Mouse (Mus musculus) stomach, postnatal 0 days (tissue): ENCODE data around the gene Dnajc2. TPM values are rescaled to one million over a fixed set of nuclear protein-coding genes. Genes with fewer than 3 reads are reported as not detected.

Source experiments
- ATAC-seq: fragments of 200-750 bp; cut with Nextera tagmentation; 2 replicates; pipeline ENCODE4 v1.8.0; 2017; ENCODE audit not compliant: low FRiP score, low TSS enrichment
- DNase-seq: peaks from one replicate; pipeline ENCODE4 v3.0.0-alpha.2; 2016; ENCODE audit warnings: low spot score
- H3K27ac ChIP-seq: fragments of 300-500 bp; sonication (generic); replicated peaks from 2 replicates; pipeline ENCODE4 v1.5.1; 2014; ENCODE audit warnings: mild to moderate bottlenecking, control low read depth
- H3K27me3 ChIP-seq: fragments of 300-500 bp; sonication (generic); 2 replicates; pipeline ENCODE4 v1.6.1; 2014; ENCODE audit warnings: low read length; ENCODE audit not compliant: control insufficient read depth, insufficient read depth
- H3K36me3 ChIP-seq: fragments of 300-500 bp; sonication (generic); 2 replicates; pipeline ENCODE4 v1.6.1; 2014; ENCODE audit warnings: low read length, mixed read lengths; ENCODE audit not compliant: control insufficient read depth, insufficient read depth
- H3K4me1 ChIP-seq: fragments of 300-500 bp; sonication (generic); replicated peaks from 2 replicates; pipeline ENCODE4 v1.6.1; 2014; ENCODE audit warnings: antibody characterized with exemption; ENCODE audit not compliant: control insufficient read depth, insufficient read depth
- H3K4me2 ChIP-seq: fragments of 300-500 bp; sonication (generic); replicated peaks from 2 replicates; pipeline ENCODE4 v1.6.1; 2014; ENCODE audit warnings: low read depth, mild to moderate bottlenecking, control low read depth, moderate library complexity
- H3K4me3 ChIP-seq: fragments of 300-500 bp; sonication (generic); 2 replicates; pipeline ENCODE4 v1.5.1; 2014; ENCODE audit warnings: low read depth, low read length, control low read depth
- H3K9ac ChIP-seq: fragments of 300-500 bp; sonication (generic); 2 replicates; pipeline ENCODE4 v1.6.1; 2014; ENCODE audit warnings: mild to moderate bottlenecking, low read length, control low read depth, mixed read lengths
- H3K9me3 ChIP-seq: fragments of 300-500 bp; sonication (generic); 2 replicates; pipeline ENCODE4 v1.6.1; 2016; ENCODE audit warnings: low read length; ENCODE audit not compliant: control insufficient read depth
- CTCF ChIP-seq: IDR thresholded peaks from 2 replicates; pipeline ENCODE4 v1.5.1; 2016; ENCODE audit warnings: antibody characterized with exemption, low read depth, mild to moderate bottlenecking, moderate library complexity
- EP300 ChIP-seq: optimal IDR thresholded peaks from 2 replicates; pipeline ENCODE3; 2016; ENCODE audit warnings: antibody characterized with exemption
- WGBS: fragments of 180-500 bp; shearing (Covaris S2); extraction: QIAGEN DNeasy Blood & Tissue Kit; methylation state at CpG from one replicate; pipeline ENCODE4 v1.1.7; 2014; 5-methylcytosine and 5-hydroxymethylcytosine counted together
- polyA plus RNA-seq: library from polyadenylated mRNA; unstranded; fragments of >200 nt; fragmentation: Nextera tagmentation; extraction: Ambion mirVana; gene quantifications from 2 replicates; pipeline ENCODE4 v1.2.1, GENCODE M21; 2015

Gene Dnajc2
- polyA plus RNA-seq, 1 experiment from 2014 or later = 43.6 TPM

DNA sequence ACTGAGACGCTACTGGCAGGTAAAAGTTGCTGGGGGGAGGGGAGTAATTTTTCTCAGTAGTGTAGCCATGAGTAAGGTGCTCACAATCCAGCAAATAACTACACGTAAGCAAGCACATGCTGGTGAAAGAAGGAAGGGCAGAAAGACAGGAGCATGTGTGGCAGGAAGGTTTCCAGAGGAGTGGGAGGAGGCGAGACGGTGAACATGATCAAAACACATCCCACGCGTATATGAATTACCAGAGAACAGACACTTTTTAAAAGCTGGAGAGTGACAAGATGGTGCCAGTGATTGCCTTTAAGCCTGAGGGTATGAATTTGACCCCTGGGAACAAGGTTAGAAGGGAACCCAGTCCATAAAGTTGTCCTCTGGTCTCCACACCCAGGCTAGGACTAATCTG, 15.2 kb downstream of the Dnajc2 start:
- Histone ChIP-seq H3K27ac (no peak overlapping the region), H3K9ac (no peak overlapping the region), H3K4me3 (no peak overlapping the region), H3K4me1 (no peaks in the 10 kb centered on the region), H3K9me3 (no peaks in the 10 kb centered on the region), H3K36me3 (peaks cover 27% of the 10 kb centered on the region), H3K27me3 (no peaks in the 10 kb centered on the region), H3K4me2 (no peak overlapping the region)
- 92% methylated on average over 6 of the region's 6 CpGs for WGBS
- TF ChIP-seq CTCF (no peak), EP300 (no peak)
- no peak for ATAC-seq
- DNase-seq = no peak

DNA sequence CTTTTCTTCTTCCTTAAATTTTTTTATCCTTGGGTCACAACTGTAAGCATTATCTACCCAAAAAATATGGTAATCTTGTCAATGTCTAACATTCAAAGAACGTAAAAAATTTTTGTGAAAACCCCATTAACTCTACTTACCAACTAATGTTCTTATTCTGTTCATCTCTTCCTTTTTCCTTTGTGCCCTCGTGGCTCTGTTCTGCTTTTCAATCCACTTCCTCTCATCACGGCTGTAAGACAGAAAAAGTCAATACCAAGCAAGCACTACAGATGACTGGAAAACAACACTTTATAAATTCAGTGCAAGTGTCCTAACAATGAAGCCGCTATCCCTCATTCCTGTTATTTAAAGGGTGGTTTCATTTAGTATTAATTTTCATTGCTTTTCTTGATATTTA, 16.5 kb downstream of the Dnajc2 start:
- Histone ChIP-seq H3K27me3 (no peaks in the 10 kb centered on the region), H3K36me3 (peaks cover 30% of the 10 kb centered on the region), H3K9me3 (no peaks in the 10 kb centered on the region), H3K4me3 (no peak overlapping the region), H3K4me1 (no peaks in the 10 kb centered on the region), H3K27ac (no peak overlapping the region), H3K4me2 (no peak overlapping the region), H3K9ac (no peak overlapping the region)
- DNase-seq (no peak), ATAC-seq (no peak)
- WGBS = 87% methylated on average over 4 of the region's 4 CpGs
- no peak for TF ChIP-seq EP300
- no peak for TF ChIP-seq CTCF

DNA sequence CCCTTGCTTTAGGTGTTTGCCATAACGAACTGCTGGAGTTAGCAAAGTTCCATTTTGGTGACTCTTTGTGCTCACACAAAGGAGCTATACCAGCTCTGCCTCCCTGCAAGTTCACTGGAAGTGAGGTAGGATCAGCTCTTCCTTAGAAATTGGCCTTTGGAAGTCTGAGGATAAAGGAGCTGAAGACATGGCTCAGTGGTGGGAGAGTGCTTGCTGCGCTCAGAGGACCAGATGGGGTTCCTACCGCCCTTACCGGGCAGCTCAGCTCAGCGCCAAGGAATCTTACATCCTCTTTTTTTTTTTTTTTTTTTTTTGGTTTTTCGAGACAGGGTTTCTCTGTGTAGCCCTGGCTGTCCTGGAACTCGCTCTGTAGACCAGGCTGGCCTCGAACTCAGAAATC, 39.1 kb downstream of the Dnajc2 start:
- WGBS = 98% methylated on average over 7 of the region's 8 CpGs
- H3K27me3 ChIP-seq = no peaks in the 10 kb centered on the region
- no peak overlapping the region for H3K27ac ChIP-seq
- ATAC-seq (no peak), DNase-seq (no peak)
- no peak overlapping the region for H3K9ac ChIP-seq
- no peak overlapping the region for H3K4me2 ChIP-seq
- no peaks in the 10 kb centered on the region for H3K9me3 ChIP-seq
- TF ChIP-seq CTCF (no peak), EP300 (no peak)
- no peaks in the 10 kb centered on the region for H3K4me1 ChIP-seq
- H3K36me3 ChIP-seq = peaks cover 32% of the 10 kb centered on the region
- H3K4me3 ChIP-seq = no peak overlapping the region

DNA sequence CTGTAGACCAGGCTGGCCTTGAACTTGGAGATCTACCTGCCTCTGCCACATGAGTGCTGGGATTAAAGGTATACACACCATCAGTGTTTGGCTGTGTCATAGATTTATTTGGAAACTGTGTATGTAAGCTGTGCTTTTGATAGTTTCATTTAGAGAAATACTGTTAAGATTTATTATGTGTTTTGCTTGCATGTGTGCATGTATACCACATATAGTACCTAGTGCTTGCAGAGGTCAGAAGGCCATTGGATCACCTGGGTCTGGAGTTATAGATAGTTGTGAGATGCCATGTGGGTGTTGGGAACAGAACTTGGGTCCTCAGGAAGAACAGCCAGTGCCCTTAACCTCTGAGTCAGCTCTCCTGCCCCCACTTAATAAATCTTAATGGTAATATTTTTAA, 40.4 kb downstream of the Dnajc2 start:
- Histone ChIP-seq H3K4me3 (no peak overlapping the region), H3K9me3 (no peaks in the 10 kb centered on the region), H3K27ac (no peak overlapping the region), H3K27me3 (no peaks in the 10 kb centered on the region), H3K4me2 (no peak overlapping the region), H3K36me3 (peaks cover 38% of the 10 kb centered on the region), H3K9ac (no peak overlapping the region), H3K4me1 (no peaks in the 10 kb centered on the region)
- TF ChIP-seq CTCF (no peak), EP300 (no peak)
- ATAC-seq (no peak), DNase-seq (no peak)

GRCm38 (mm10) chr5:21743606-21744005, 41.4 kb downstream of the Dnajc2 start:
- TF ChIP-seq EP300 = no peak
- no peak for TF ChIP-seq CTCF
- Histone ChIP-seq H3K36me3 (peaks cover 41% of the 10 kb centered on the region), H3K4me2 (no peak overlapping the region), H3K9ac (no peak overlapping the region), H3K4me3 (no peak overlapping the region), H3K27me3 (no peaks in the 10 kb centered on the region), H3K9me3 (no peaks in the 10 kb centered on the region), H3K27ac (no peak overlapping the region), H3K4me1 (no peaks in the 10 kb centered on the region)
- no peak for DNase-seq
- WGBS = 94% methylated on average over 10 of the region's 10 CpGs
- no peak for ATAC-seq

- Histone ChIP-seq H3K4me1 (peaks cover 2% of the 10 kb centered on the region; the same call in 1 of the 2 replicates), H3K9me3 (no peaks in the 10 kb centered on the region), H3K27ac (no peak overlapping the region), H3K36me3 (peaks cover 26% of the 10 kb centered on the region), H3K4me2 (no peak overlapping the region), H3K9ac (no peak overlapping the region), H3K27me3 (no peaks in the 10 kb centered on the region), H3K4me3 (no peak overlapping the region)
- WGBS = 87% methylated on average over 13 of the region's 13 CpGs
- no peak for TF ChIP-seq EP300
- TF ChIP-seq CTCF = no peak
- ATAC-seq = no peak
- no peak for DNase-seq
These were observed 45.2 kb downstream of the Dnajc2 start for GRCm38 (mm10) chr5:21739881-21740280.
